Mouse (Mus musculus) kidney, embryonic 16.5 days (tissue): ENCODE measurements around the gene Kcnh7. TPM values are rescaled to one million over a fixed set of nuclear protein-coding genes. Genes with fewer than 3 reads are reported as not detected.

Source experiments
- ATAC-seq: fragments of 200-750 bp; cut with Nextera tagmentation; 2 replicates; pipeline ENCODE4 v1.8.0; 2017; ENCODE audit warnings: moderate TSS enrichment; ENCODE audit not compliant: low FRiP score, low TSS enrichment
- H3K27ac ChIP-seq: fragments of 300-500 bp; sonication (generic); 2 replicates; pipeline ENCODE4 v1.5.1; 2014; ENCODE audit warnings: low read length
- H3K27me3 ChIP-seq: fragments of 300-500 bp; sonication (generic); 2 replicates; pipeline ENCODE4 v1.6.1; 2014; ENCODE audit warnings: low read length, control low read depth, mixed read lengths; ENCODE audit not compliant: insufficient read depth
- H3K36me3 ChIP-seq: fragments of 300-500 bp; sonication (generic); 2 replicates; pipeline ENCODE4 v1.6.1; 2014; ENCODE audit warnings: low read length, control low read depth, mixed read lengths; ENCODE audit not compliant: insufficient read depth
- H3K4me1 ChIP-seq: fragments of 300-500 bp; sonication (generic); 2 replicates; pipeline ENCODE4 v1.6.1; 2014; ENCODE audit warnings: low read length, control low read depth, mixed read lengths; ENCODE audit not compliant: insufficient read depth
- H3K4me2 ChIP-seq: fragments of 300-500 bp; sonication (generic); replicated peaks from 2 replicates; pipeline ENCODE4 v1.6.1; 2014; ENCODE audit warnings: low read depth, low read length
- H3K4me3 ChIP-seq: fragments of 300-500 bp; sonication (generic); 2 replicates; pipeline ENCODE4 v1.5.1; 2014; ENCODE audit warnings: mild to moderate bottlenecking, low read length
- H3K9ac ChIP-seq: fragments of 300-500 bp; sonication (generic); replicated peaks from 2 replicates; pipeline ENCODE4 v1.6.1; 2014; ENCODE audit warnings: low read length
- H3K9me3 ChIP-seq: fragments of 300-500 bp; sonication (generic); 2 replicates; pipeline ENCODE4 v1.6.1; 2016; ENCODE audit warnings: low read length, control low read depth
- WGBS: fragments of 180-500 bp; shearing (Covaris S2); extraction: QIAGEN DNeasy Blood & Tissue Kit; methylation state at CpG from one replicate; pipeline ENCODE4 v1.1.7; 2014; 5-methylcytosine and 5-hydroxymethylcytosine counted together
- polyA plus RNA-seq: library from polyadenylated mRNA; unstranded; fragments of >200 nt; fragmentation: Nextera tagmentation; extraction: Ambion mirVana; gene quantifications from 2 replicates; pipeline ENCODE4 v1.2.1, GENCODE M21; 2015

Kcnh7 gene
- polyA plus RNA-seq, 1 experiment from 2014 or later = 1.6 TPM

GRCm38 (mm10) chr2:62988616-62989015, 195.5 kb downstream of the Kcnh7 start:
- no peak overlapping the region for H3K9ac ChIP-seq
- H3K4me1 ChIP-seq = no peaks in the 10 kb centered on the region
- no peak for ATAC-seq
- no peaks in the 10 kb centered on the region for H3K9me3 ChIP-seq
- no peaks in the 10 kb centered on the region for H3K36me3 ChIP-seq
- no peak overlapping the region for H3K27ac ChIP-seq
- no peaks in the 10 kb centered on the region for H3K27me3 ChIP-seq
- no peak overlapping the region for H3K4me3 ChIP-seq
- no peak overlapping the region for H3K4me2 ChIP-seq

GRCm38 (mm10) chr2:62983936-62984335, 200.2 kb downstream of the Kcnh7 start:
- WGBS = 56% methylated on average over 2 of the region's 2 CpGs
- H3K4me3 ChIP-seq = no peak overlapping the region
- no peak overlapping the region for H3K9ac ChIP-seq
- no peak for ATAC-seq
- H3K27ac ChIP-seq = no peak overlapping the region
- no peaks in the 10 kb centered on the region for H3K9me3 ChIP-seq
- no peaks in the 10 kb centered on the region for H3K27me3 ChIP-seq
- no peak overlapping the region for H3K4me2 ChIP-seq
- H3K4me1 ChIP-seq = no peaks in the 10 kb centered on the region
- no peaks in the 10 kb centered on the region for H3K36me3 ChIP-seq

GRCm38 (mm10) chr2:62935273-62935874, 248.7 kb downstream of the Kcnh7 start:
- 87% methylated on average over 1 of the region's 1 CpGs for WGBS

GRCm38 (mm10) chr2:62928494-62928893, 255.6 kb downstream of the Kcnh7 start:
- Histone ChIP-seq H3K4me2 (no peak overlapping the region), H3K9me3 (no peaks in the 10 kb centered on the region), H3K36me3 (no peaks in the 10 kb centered on the region), H3K4me3 (no peak overlapping the region), H3K9ac (no peak overlapping the region), H3K27me3 (no peaks in the 10 kb centered on the region), H3K4me1 (no peaks in the 10 kb centered on the region), H3K27ac (no peak overlapping the region)
- ATAC-seq = no peak
- WGBS = 71% methylated on average over 3 of the region's 3 CpGs

More at GRCm38 (mm10) chr2:62935273-62935874, 248.7 kb downstream of the Kcnh7 start:
- H3K9ac ChIP-seq = no peak overlapping the region
- no peak overlapping the region for H3K4me2 ChIP-seq
- H3K4me3 ChIP-seq = no peak overlapping the region
- no peaks in the 10 kb centered on the region for H3K4me1 ChIP-seq
- H3K27me3 ChIP-seq = no peaks in the 10 kb centered on the region
- ATAC-seq = no peak
- H3K36me3 ChIP-seq = no peaks in the 10 kb centered on the region
- peaks cover 4% of the 10 kb centered on the region; the same call in 1 of the 2 replicates for H3K9me3 ChIP-seq
- H3K27ac ChIP-seq = no peak overlapping the region

- peak; percentile 85; the same call in 1 of the 2 replicates for ATAC-seq
- Histone ChIP-seq H3K9me3 (no peaks in the 10 kb centered on the region), H3K36me3 (no peaks in the 10 kb centered on the region), H3K4me3 (no peak overlapping the region), H3K9ac (no peak overlapping the region), H3K4me2 (no peak overlapping the region), H3K4me1 (no peaks in the 10 kb centered on the region), H3K27ac (no peak overlapping the region), H3K27me3 (no peaks in the 10 kb centered on the region)
- 7% methylated on average over 3 of the region's 3 CpGs for WGBS
Observed at GRCm38 (mm10) chr2:62928065-62928464, 256.0 kb downstream of the Kcnh7 start.

GRCm38 (mm10) chr2:62923803-62924202, 260.3 kb downstream of the Kcnh7 start:
- no peaks in the 10 kb centered on the region for H3K4me1 ChIP-seq
- ATAC-seq = no peak
- no peaks in the 10 kb centered on the region for H3K27me3 ChIP-seq
- no peaks in the 10 kb centered on the region for H3K9me3 ChIP-seq
- H3K4me3 ChIP-seq = no peak overlapping the region
- H3K36me3 ChIP-seq = no peaks in the 10 kb centered on the region
- no peak overlapping the region for H3K4me2 ChIP-seq
- 84% methylated on average over 4 of the region's 4 CpGs for WGBS
- H3K27ac ChIP-seq = no peak overlapping the region
- no peak overlapping the region for H3K9ac ChIP-seq

- H3K27me3 ChIP-seq = no peaks in the 10 kb centered on the region
- no peak overlapping the region for H3K9ac ChIP-seq
- H3K9me3 ChIP-seq = no peaks in the 10 kb centered on the region
- no peak overlapping the region for H3K4me2 ChIP-seq
- no peaks in the 10 kb centered on the region for H3K36me3 ChIP-seq
- no peaks in the 10 kb centered on the region for H3K4me1 ChIP-seq
- H3K27ac ChIP-seq = peak overlapping the region; percentile 69
- no peak overlapping the region for H3K4me3 ChIP-seq
- 74% methylated on average over 3 of the region's 3 CpGs for WGBS
- ATAC-seq = no peak; the same call in 1 of the 2 replicates
Observed at GRCm38 (mm10) chr2:62907688-62908087, 276.4 kb downstream of the Kcnh7 start.

GRCm38 (mm10) chr2:62902363-62903353, 281.4 kb downstream of the Kcnh7 start:
- WGBS = 41% methylated on average over 1 of the region's 1 CpGs
- peak; percentile 73 for ATAC-seq
- peak overlapping the region; percentile 61 for H3K27ac ChIP-seq

GRCm38 (mm10) chr2:62878763-62879162, 305.3 kb downstream of the Kcnh7 start:
- H3K4me1 ChIP-seq = no peaks in the 10 kb centered on the region
- no peak overlapping the region for H3K27ac ChIP-seq
- no peaks in the 10 kb centered on the region for H3K9me3 ChIP-seq
- no peaks in the 10 kb centered on the region for H3K27me3 ChIP-seq
- no peak overlapping the region for H3K9ac ChIP-seq
- WGBS = 79% methylated on average over 4 of the region's 4 CpGs
- H3K4me3 ChIP-seq = no peak overlapping the region
- no peak for ATAC-seq
- no peak overlapping the region for H3K4me2 ChIP-seq
- H3K36me3 ChIP-seq = no peaks in the 10 kb centered on the region

More at GRCm38 (mm10) chr2:62902363-62903353, 281.4 kb downstream of the Kcnh7 start:
- Histone ChIP-seq H3K27me3 (no peaks in the 10 kb centered on the region), H3K4me3 (no peak overlapping the region), H3K4me1 (no peaks in the 10 kb centered on the region), H3K4me2 (no peak overlapping the region), H3K9ac (no peak overlapping the region), H3K36me3 (no peaks in the 10 kb centered on the region), H3K9me3 (no peaks in the 10 kb centered on the region)

- Histone ChIP-seq H3K9me3 (peaks cover 3% of the 10 kb centered on the region; the same call in 1 of the 2 replicates), H3K27me3 (no peaks in the 10 kb centered on the region), H3K27ac (no peak overlapping the region), H3K4me2 (no peak overlapping the region), H3K4me1 (no peaks in the 10 kb centered on the region), H3K9ac (no peak overlapping the region), H3K4me3 (no peak overlapping the region), H3K36me3 (no peaks in the 10 kb centered on the region)
- WGBS = 73% methylated on average over 3 of the region's 3 CpGs
- ATAC-seq = no peak
Observed at GRCm38 (mm10) chr2:62855391-62855790, 328.7 kb downstream of the Kcnh7 start.
